Mouse (Mus musculus) limb, embryonic 12.5 days (tissue): Measurements from ENCODE around the gene Gltp. TPM values are rescaled to one million over a fixed set of nuclear protein-coding genes. Genes with fewer than 3 reads are reported as not detected.

Source experiments
- ATAC-seq: fragments of 200-750 bp; cut with Nextera tagmentation; 2 replicates; pipeline ENCODE4 v1.8.0; 2017; ENCODE audit warnings: low read depth, moderate TSS enrichment; ENCODE audit not compliant: insufficient number of reproducible peaks, insufficient read depth, low FRiP score, low TSS enrichment
- H3K27ac ChIP-seq: fragments of 300-500 bp; sonication (generic); 2 replicates; pipeline ENCODE4 v1.5.1; 2016; ENCODE audit warnings: mild to moderate bottlenecking, moderate library complexity
- H3K27me3 ChIP-seq: fragments of 300-500 bp; sonication (generic); 2 replicates; pipeline ENCODE4 v1.6.1; 2016; ENCODE audit warnings: mild to moderate bottlenecking, moderate library complexity
- H3K36me3 ChIP-seq: fragments of 300-500 bp; sonication (generic); 2 replicates; pipeline ENCODE4 v1.6.1; 2016; ENCODE audit warnings: mild to moderate bottlenecking, moderate library complexity
- H3K4me1 ChIP-seq: fragments of 300-500 bp; sonication (generic); replicated peaks from 2 replicates; pipeline ENCODE4 v1.6.1; 2016
- H3K4me2 ChIP-seq: fragments of 300-500 bp; sonication (generic); 2 replicates; pipeline ENCODE4 v1.6.1; 2016; ENCODE audit warnings: mild to moderate bottlenecking, moderate library complexity
- H3K4me3 ChIP-seq: fragments of 300-500 bp; sonication (generic); replicated peaks from 2 replicates; pipeline ENCODE4 v1.5.1; 2016; ENCODE audit warnings: mild to moderate bottlenecking
- H3K9ac ChIP-seq: fragments of 300-500 bp; sonication (generic); replicated peaks from 2 replicates; pipeline ENCODE4 v1.6.1; 2016; ENCODE audit warnings: mild to moderate bottlenecking, moderate library complexity
- H3K9me3 ChIP-seq: fragments of 300-500 bp; sonication (generic); 2 replicates; pipeline ENCODE4 v1.6.1; 2016; ENCODE audit warnings: mild to moderate bottlenecking, moderate library complexity
- WGBS: fragments of 180-500 bp; shearing (Covaris S2); methylation state at CpG from one replicate; pipeline ENCODE4 v1.1.7; 2016; 5-methylcytosine and 5-hydroxymethylcytosine counted together
- polyA plus RNA-seq: library from polyadenylated mRNA; unstranded; fragments of >200 nt; fragmentation: Nextera tagmentation; extraction: Ambion mirVana; gene quantifications from 2 replicates; pipeline ENCODE4 v1.2.1, GENCODE M21; 2016

The Gltp gene
- polyA plus RNA-seq, 1 experiment from 2014 or later = 69.5 TPM

DNA sequence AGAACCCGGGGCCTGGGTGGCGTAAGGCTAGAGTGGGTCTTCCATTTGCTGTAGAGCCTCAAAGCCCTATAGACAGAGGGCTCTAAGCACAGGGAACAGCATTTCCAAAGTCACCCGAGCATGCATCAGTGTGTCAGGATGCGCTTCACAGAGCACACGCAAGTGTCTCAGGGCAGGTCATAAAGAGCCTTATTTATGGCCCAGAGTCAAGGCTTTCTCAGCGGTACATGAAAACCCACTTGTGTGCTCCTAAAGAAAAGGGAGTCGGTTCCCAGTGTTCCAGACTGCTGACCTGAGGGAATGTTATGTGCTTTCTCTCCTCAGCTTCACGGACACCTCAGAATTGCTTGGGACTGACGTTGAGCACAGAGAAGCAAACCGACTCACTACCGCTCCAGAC lies 30.0 kb upstream of the Gltp start:
- Histone ChIP-seq H3K27me3 (no peaks in the 10 kb centered on the region), H3K27ac (peak overlapping the region; percentile 62), H3K4me3 (no peak overlapping the region), H3K36me3 (peaks cover 88% of the 10 kb centered on the region), H3K4me2 (no peak overlapping the region), H3K9ac (no peak overlapping the region), H3K4me1 (no peaks in the 10 kb centered on the region), H3K9me3 (0 out of 2 replicates have a peak, but pooled peaks cover 5% of the 10 kb centered on the region)
- no peak for ATAC-seq
- 90% methylated on average over 11 of the region's 11 CpGs for WGBS

DNA sequence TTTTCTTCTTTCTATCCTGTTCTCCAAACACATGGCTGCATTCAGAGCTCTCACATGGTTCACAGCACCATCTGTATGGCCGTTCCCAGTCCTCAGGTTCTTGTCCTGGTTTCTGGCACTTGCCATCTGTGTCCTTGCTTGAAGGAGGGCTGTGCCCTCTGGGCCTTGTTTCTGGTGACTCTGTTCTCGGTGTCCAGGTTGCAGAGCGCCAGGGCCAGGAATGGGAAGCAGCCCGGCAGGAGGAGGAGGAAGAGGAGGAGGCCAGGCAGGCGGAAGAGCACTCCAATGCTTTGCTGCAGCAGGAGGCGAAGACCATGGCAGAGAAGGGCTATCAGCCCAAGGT lies 29.1 kb upstream of the Gltp start:
- Histone ChIP-seq H3K27me3 (no peaks in the 10 kb centered on the region), H3K4me3 (no peak overlapping the region), H3K9ac (no peak overlapping the region), H3K36me3 (peaks cover 90% of the 10 kb centered on the region), H3K4me2 (no peak overlapping the region), H3K4me1 (no peaks in the 10 kb centered on the region), H3K9me3 (0 out of 2 replicates have a peak, but pooled peaks cover 5% of the 10 kb centered on the region), H3K27ac (no peak overlapping the region)
- WGBS = 96% methylated on average over 6 of the region's 6 CpGs
- ATAC-seq = no peak

DNA sequence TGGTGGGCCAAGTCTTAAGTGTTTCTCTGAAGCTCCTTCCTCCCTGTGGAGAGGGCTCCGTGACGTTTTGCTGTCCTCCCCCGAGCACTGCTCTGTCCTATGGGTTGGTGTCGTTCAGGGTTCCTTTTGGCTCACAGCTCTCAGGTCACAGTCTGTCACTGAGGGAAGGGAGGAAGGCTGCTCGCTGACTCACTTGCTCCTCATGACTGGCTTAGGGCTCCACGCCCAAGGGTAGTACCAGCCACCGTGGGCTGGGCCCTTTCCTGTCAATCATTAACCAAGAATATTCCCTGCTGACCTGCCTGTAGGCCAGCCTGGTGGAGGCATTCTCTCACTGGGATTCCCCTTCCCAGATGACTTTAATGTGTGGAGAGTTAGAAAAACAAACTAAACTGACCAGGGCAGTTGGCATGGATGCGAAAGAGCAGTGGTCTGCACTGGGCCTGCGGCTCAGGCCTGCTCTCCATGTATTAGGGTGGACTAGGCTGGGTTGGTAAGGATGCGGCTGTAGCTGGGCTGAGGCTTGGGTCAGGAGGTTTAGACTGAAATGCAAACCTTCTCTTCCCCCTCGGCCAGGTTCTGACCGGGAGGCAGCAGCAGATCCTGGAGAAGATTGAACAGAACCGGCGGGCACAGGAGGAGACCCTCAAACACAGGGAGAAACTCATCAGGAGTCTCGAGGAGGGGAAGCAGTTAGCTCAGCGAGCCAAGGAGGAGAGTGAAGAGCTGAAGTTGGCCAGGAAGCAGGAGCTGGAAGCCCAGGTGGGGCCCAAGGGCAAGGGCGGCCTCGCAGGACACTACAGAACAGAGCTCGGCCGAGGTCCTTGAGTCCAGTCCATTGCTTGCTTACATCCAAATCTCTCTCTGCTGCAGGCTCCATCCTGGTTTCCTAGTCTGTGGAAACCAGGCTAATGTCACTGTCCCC lies 28.5 kb upstream of the Gltp start:
- Histone ChIP-seq H3K27ac (no peak overlapping the region), H3K4me3 (no peak overlapping the region), H3K4me2 (no peak overlapping the region), H3K36me3 (peaks cover 94% of the 10 kb centered on the region), H3K4me1 (no peaks in the 10 kb centered on the region), H3K9me3 (0 out of 2 replicates have a peak, but pooled peaks cover 3% of the 10 kb centered on the region), H3K9ac (no peak overlapping the region), H3K27me3 (no peaks in the 10 kb centered on the region)
- 88% methylated on average over 20 of the region's 20 CpGs for WGBS
- ATAC-seq = no peak

DNA sequence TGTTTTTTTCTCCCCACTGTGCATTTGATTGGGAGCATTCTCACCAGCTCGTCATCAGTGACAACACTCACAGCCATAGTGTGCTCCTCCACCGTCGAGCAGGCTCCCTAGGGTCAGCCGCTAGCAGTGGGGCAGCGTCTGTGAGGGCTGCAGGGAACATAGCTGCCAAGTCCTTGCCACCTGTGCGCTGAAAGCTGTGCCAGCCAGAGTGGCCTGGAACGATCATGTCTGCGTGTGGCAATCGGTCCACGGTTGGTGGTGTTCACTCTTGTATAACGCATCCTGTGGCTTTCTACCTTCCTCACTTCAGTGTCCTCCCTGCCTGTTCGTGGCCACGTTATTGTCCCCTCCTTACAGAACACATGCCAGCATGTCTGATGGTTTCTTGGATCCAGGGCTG lies 27.7 kb upstream of the Gltp start:
- 88% methylated on average over 13 of the region's 13 CpGs for WGBS
- Histone ChIP-seq H3K36me3 (peaks cover 94% of the 10 kb centered on the region), H3K9me3 (no peaks in the 10 kb centered on the region)

DNA sequence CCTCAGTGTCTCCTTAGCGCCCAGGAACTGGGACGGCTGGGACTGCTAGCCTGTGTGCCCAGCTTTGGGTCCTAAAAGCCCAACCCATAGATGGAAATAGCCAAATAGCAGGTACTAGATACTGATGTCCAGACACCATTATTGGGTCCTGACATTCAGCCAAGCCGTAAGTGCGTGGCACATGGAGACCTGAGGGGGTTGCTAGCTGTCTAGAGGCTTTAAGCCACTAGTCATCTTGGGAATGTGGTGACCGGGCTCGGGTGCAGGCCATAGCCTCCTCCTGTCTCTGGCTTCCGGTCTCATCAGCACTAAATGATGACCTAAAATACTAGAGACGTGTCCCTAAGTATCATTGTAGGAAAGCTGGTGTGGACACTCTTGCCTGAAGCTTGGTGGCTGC lies 27.2 kb upstream of the Gltp start:
- H3K9me3 ChIP-seq = no peaks in the 10 kb centered on the region
- ATAC-seq = no peak
- H3K4me3 ChIP-seq = no peak overlapping the region
- WGBS = 92% methylated on average over 8 of the region's 8 CpGs
- no peak overlapping the region for H3K27ac ChIP-seq
- H3K36me3 ChIP-seq = peaks cover 99% of the 10 kb centered on the region
- no peaks in the 10 kb centered on the region for H3K27me3 ChIP-seq
- no peaks in the 10 kb centered on the region for H3K4me1 ChIP-seq
- no peak overlapping the region for H3K4me2 ChIP-seq
- no peak overlapping the region for H3K9ac ChIP-seq

More for the DNA sequence above, 27.7 kb upstream of the Gltp start:
- ATAC-seq = no peak
- Histone ChIP-seq H3K27ac (no peak overlapping the region), H3K9ac (no peak overlapping the region), H3K27me3 (no peaks in the 10 kb centered on the region), H3K4me3 (no peak overlapping the region), H3K4me1 (no peaks in the 10 kb centered on the region), H3K4me2 (no peak overlapping the region)

DNA sequence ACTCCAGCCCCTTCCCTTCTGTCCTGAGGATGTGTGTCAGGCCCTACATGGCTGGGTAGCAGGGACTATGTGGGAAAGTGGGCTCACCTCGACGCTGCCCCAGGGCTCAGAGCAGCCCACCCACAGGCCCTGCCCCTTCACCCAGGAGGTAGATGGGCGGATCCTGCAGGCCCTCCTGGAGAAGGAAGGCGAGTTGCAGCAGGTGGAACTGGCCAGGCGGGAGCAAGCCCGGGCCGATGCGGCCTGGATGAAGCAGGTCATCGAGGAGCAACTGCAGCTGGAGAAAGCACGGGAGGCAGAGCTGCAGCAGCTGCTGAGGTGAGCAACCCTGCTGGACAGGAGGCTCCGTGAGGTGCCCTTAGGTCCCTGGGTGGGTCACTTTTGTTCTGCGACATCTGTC lies 26.5 kb upstream of the Gltp start:
- Histone ChIP-seq H3K4me3 (no peak overlapping the region), H3K27me3 (no peaks in the 10 kb centered on the region), H3K36me3 (peaks cover 99% of the 10 kb centered on the region), H3K9ac (no peak overlapping the region), H3K4me1 (no peaks in the 10 kb centered on the region), H3K4me2 (no peak overlapping the region), H3K9me3 (no peaks in the 10 kb centered on the region), H3K27ac (no peak overlapping the region)
- 84% methylated on average over 12 of the region's 12 CpGs for WGBS
- no peak for ATAC-seq

DNA sequence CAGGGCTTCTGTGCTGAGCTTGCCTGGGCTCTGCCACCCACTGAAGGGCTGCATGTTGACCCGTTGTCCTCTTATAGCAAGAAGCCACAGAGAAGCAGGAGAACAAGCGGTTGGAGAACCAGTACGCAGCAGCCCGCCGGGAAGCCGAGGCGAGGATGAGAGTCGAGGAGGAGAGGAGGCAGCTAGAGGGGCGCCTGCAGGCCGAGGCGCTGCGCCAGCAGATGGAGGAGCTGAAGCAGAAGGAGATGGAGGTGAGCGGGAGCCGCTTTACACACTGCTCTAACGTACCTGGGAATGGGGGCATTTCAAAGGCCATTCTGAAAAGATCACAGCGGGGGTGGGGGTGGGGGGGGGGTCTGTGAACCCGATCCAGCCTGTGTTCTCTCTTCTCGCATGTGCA lies 23.8 kb upstream of the Gltp start:
- H3K27me3 ChIP-seq = no peaks in the 10 kb centered on the region
- no peaks in the 10 kb centered on the region for H3K4me1 ChIP-seq
- no peak for ATAC-seq
- no peak overlapping the region for H3K27ac ChIP-seq
- 92% methylated on average over 18 of the region's 18 CpGs for WGBS
- H3K36me3 ChIP-seq = peaks cover 99% of the 10 kb centered on the region
- no peak overlapping the region for H3K9ac ChIP-seq
- no peaks in the 10 kb centered on the region for H3K9me3 ChIP-seq
- H3K4me3 ChIP-seq = no peak overlapping the region
- H3K4me2 ChIP-seq = no peak overlapping the region

DNA sequence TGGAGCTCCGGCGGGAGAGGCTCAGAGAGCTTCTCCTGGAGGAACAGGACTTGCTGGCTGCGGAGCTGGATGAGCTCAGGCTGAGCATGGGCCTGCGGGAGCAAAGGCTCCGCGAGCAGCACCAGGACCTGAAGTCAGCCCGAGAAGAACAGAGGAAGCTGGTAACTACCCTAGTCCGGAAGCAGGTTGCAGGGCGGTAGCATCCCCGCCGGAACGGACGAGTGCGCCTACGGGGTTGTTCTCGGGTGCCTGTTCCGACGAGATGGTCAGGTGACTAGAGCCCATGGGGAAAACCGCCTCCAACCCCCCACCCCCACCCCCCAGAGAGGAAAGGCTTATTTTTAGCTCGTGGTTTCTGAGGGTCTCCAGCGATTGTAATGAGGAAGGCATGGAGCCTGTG lies 18.6 kb upstream of the Gltp start:
- H3K4me3 ChIP-seq = no peak overlapping the region
- H3K9ac ChIP-seq = no peak overlapping the region
- H3K4me1 ChIP-seq = peaks cover 6% of the 10 kb centered on the region
- no peak overlapping the region for H3K27ac ChIP-seq
- H3K4me2 ChIP-seq = 0 out of 2 replicates have a peak overlapping the region, but pooled peaks have one; percentile 17
- H3K27me3 ChIP-seq = no peaks in the 10 kb centered on the region
- H3K9me3 ChIP-seq = no peaks in the 10 kb centered on the region
- peaks cover 51% of the 10 kb centered on the region for H3K36me3 ChIP-seq
- WGBS = 94% methylated on average over 21 of the region's 21 CpGs
- no peak for ATAC-seq

DNA sequence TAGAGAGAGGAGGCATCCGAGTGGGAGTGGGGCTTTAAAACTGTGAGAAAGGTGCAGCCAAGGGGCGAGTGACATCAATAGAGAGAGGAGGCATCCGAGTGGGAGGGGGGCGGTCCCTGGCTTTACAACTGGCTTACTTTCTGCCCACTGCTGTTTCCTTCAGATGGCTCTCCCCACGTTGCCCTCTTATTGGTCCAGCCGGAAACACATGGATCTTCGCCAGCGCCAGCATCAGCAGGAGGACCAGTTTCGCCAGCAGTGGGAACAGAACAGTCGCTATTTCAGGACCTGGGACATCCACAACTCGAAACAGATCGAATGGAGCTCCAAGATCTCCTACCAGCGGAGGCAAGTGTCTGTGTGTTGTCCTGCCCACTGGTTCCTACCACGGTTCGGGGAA lies 17.7 kb upstream of the Gltp start:
- Histone ChIP-seq H3K4me2 (peak overlapping the region; percentile 64), H3K4me1 (peaks cover 6% of the 10 kb centered on the region), H3K27me3 (no peaks in the 10 kb centered on the region), H3K27ac (no peak overlapping the region), H3K9ac (peak overlapping the region; percentile 73), H3K9me3 (no peaks in the 10 kb centered on the region), H3K36me3 (peaks cover 43% of the 10 kb centered on the region), H3K4me3 (peak overlapping the region; percentile 89)
- no peak for ATAC-seq
- WGBS = 55% methylated on average over 15 of the region's 15 CpGs

DNA sequence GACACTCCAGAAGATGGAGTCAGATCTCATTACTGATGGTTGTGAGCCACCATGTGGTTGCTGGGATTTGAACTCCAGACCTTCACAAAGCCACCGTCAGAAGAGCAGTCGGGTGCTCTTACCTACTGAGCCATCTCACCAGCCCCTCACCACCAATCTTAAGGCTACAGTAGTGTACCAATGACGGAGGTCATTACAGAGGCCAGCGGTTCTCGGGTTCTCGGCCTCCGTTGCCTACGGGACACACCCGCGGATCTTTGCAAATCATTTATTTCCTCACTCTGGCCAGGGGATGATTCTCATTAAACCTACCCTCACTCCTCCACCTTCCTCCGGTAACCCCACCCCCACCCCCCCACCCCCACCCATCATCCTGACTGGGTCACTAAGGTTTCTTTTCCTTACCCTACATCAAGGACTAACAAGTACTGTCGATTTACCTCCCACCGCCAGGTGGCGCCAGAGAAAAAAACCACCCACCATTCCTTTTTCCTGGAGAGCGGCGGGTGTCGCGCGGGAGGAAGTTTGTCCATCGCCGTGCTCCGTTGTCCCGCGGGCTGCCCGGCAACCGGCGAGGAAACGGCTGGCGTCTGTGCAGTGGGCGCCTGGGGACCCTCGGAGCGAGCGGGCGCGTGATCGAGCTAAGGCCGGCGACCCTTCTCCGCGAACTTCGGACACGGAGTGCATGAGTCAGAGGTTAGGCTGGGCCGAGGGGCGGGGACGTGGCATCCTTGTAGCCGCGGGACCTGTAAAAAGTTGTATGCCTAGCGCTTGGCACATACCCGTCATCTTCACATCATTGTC lies 16.7 kb upstream of the Gltp start, which contains the start of gene Tchp:
TSS of gene Tchp (plus strand) at position 496 of the 804 bp plus-strand sequence.
- peaks cover 34% of the 10 kb centered on the region for H3K36me3 ChIP-seq
- WGBS = 2% methylated on average over 49 of the region's 49 CpGs
- H3K4me2 ChIP-seq = peak within 1 kb of the TSS; percentile 64
- peak within 1 kb of the TSS; percentile 89 for H3K4me3 ChIP-seq
- peak within 1 kb of the TSS; percentile 73 for H3K9ac ChIP-seq
- peaks cover 6% of the 10 kb centered on the region for H3K4me1 ChIP-seq
- H3K27ac ChIP-seq = peak within 1 kb of the TSS; percentile 25; the same call in 1 of the 2 replicates
- H3K27me3 ChIP-seq = no peaks in the 10 kb centered on the region
- H3K9me3 ChIP-seq = no peaks in the 10 kb centered on the region
- ATAC-seq = peak; percentile 64; the same call in 1 of the 2 replicates
